Mouse (Mus musculus): ENCODE data around the gene Noa1.

Noa1 gene

GRCm38 (mm10) chr5:77254402-77254801 lies 55.5 kb downstream of the Noa1 start:
- in situ Hi-C loops (cut with MboI, MseI), result no loop called here

DNA sequence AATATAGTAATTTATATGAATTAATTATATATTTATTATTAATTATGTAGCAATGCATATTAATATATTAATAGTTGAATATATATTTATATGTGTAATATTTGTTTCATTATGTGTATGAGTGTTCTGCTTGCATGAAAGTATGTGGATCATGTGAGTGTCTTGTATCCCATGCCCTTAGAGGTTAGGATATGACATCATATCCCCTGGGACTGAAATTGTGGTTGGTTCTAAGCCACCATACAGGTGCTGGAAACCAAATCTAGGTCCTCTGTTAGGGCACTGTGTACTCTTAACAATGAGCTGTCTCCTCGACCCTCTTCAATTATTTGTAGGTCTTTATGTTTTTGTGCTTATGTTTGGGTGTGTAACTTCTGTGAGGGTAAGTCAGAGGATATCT lies 56.7 kb downstream of the Noa1 start:
- in situ Hi-C loops (cut with MboI, MseI), result no loop called here

GRCm38 (mm10) chr5:77252115-77252827 lies 57.6 kb downstream of the Noa1 start:
- in situ Hi-C loops (cut with MboI, MseI), result no loop called here

DNA sequence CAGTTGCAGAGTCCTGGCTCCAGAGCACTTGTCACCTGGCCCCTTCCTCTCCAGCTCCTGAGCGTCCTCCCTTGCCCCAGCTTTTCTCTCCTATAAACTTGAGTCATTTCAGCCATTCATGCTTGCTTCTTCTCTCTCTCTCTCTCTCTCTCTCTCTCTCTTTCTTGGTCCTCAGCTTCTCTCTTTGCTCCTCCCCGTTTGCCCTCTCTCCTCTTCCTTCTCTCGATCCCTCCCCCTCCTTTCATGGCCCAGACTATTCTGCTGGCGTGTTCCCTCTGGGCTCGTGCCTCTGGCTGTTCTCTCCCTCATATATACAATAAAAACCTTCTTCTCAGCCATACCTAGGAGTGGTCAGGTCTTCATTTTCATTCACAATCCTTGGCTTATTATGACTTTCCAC lies 58.2 kb downstream of the Noa1 start:
- in situ Hi-C loops (cut with MboI, MseI), result no loop called here

DNA sequence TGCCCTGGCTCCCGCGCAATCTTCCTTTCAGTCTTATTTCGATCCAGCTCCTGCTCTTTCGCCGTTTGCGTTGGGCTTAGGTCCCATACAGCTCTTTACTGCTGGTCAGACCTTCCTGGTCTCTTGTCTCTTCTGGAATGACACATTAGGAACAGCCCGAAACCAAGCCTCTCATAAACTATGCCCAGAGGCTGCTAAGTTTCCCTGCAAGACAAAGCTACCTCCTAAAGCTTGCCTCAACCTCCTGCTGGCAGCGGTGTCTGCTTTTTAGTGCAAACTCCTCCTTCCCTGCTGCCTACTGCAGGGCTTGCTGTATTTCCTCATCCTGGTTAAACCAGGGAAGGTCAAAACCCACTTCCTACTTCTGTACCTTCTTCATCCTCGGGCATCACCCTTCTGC lies 59.8 kb downstream of the Noa1 start:
- in situ Hi-C loops (cut with MboI, MseI), result no loop called here

DNA sequence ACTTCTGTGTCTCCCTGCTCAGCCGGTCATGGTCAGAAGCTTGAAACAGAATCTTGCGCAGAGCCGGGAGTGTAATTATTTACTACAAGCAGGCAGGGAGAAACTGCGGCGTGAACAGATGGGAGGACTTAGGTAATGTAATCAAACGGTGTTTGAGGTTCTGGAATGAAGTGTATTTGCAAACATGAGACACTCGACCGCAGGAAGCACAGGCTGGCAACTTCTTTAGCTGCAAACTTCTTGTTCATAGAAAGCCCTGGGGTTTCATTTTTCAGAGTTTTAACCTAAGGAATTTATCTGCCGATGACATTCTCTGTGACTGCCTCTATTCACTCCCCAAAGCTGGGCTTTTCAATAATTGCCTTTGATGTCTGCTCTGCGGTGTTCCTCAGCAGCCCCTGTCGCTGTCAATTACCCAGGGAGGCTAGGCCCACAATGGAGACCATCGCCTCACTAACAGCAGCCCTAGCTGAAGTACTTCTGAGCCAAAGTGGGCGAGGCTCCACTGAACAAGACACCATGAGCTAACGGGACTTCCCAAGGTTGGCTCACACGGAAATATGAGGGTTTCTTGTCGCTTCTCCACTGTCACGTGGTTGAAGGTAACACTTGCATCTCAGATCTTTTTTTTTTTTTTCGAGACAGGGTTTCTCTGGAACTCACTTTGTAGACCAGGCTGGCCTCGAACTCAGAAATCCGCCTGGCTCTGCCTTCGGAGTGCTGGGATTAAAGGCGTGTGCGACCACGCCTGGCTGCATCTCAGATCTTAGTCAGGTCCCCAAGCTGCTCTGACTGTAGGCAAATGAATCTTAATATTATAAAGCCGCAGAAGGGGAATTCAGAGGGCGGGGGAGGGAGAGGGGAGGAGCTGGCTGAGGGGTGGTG lies 63.9 kb downstream of the Noa1 start:
- in situ Hi-C loops (cut with MboI, MseI), result no loop called here

GRCm38 (mm10) chr5:77245463-77245786 lies 64.5 kb downstream of the Noa1 start:
- in situ Hi-C loops (cut with MboI, MseI), result no loop called here

- in situ Hi-C loops (cut with MboI, MseI), result no loop called here
Measured at GRCm38 (mm10) chr5:77244331-77244987, 65.4 kb downstream of the Noa1 start.

Data from regulatory T cell (primary cell).